Mouse (Mus musculus): Measurements from ENCODE around the gene Rabl6.
A peak's percentile ranks its signal among the peaks of the same experiment; 100 is the strongest.

Gene Rabl6

GRCm38 (mm10) chr2:25582466-25583119, 25.7 kb downstream of the Rabl6 start:
- Histone ChIP-seq H3K27me3 (ENCODE audit: control insufficient read depth, insufficient read depth, low read length, poor library complexity, severe bottlenecking) (no peaks in the 10 kb centered on the region), H3K36me3 (ENCODE audit: control insufficient read depth, insufficient read depth, low read length, poor library complexity, severe bottlenecking) (no peaks in the 10 kb centered on the region; the same call in 1 of the 2 replicates)
- peak; percentile 53 for DNase-seq (ENCODE audit: low read depth, low spot score)

GRCm38 (mm10) chr2:25581901-25582301, 26.4 kb downstream of the Rabl6 start:
- no peaks in the 10 kb centered on the region; the same call in 1 of the 2 replicates for H3K36me3 ChIP-seq (ENCODE audit: control insufficient read depth, insufficient read depth, low read length, poor library complexity, severe bottlenecking)
- H3K27me3 ChIP-seq (ENCODE audit: control insufficient read depth, insufficient read depth, low read length, poor library complexity, severe bottlenecking): no peaks in the 10 kb centered on the region
- DNase-seq (ENCODE audit: low read depth, low spot score): no peak

GRCm38 (mm10) chr2:25581294-25581864, 26.9 kb downstream of the Rabl6 start, which contains the start of gene Ajm1:
Gene Ajm1, minus strand, starts transcription at chr2:25581757.
- peak; percentile 84 for DNase-seq (ENCODE audit: low read depth, low spot score)
- H3K36me3 ChIP-seq (ENCODE audit: control insufficient read depth, insufficient read depth, low read length, poor library complexity, severe bottlenecking): no peaks in the 10 kb centered on the region; the same call in 1 of the 2 replicates
- no peaks in the 10 kb centered on the region for H3K27me3 ChIP-seq (ENCODE audit: control insufficient read depth, insufficient read depth, low read length, poor library complexity, severe bottlenecking)

GRCm38 (mm10) chr2:25580621-25581101, 27.7 kb downstream of the Rabl6 start:
- Histone ChIP-seq H3K36me3 (ENCODE audit: control insufficient read depth, insufficient read depth, low read length, poor library complexity, severe bottlenecking) (no peaks in the 10 kb centered on the region; the same call in 1 of the 2 replicates), H3K27me3 (ENCODE audit: control insufficient read depth, insufficient read depth, low read length, poor library complexity, severe bottlenecking) (no peaks in the 10 kb centered on the region)
- DNase-seq (ENCODE audit: low read depth, low spot score): peak; percentile 22

- no peaks in the 10 kb centered on the region; the same call in 1 of the 2 replicates for H3K36me3 ChIP-seq (ENCODE audit: control insufficient read depth, insufficient read depth, low read length, poor library complexity, severe bottlenecking)
- no peaks in the 10 kb centered on the region for H3K27me3 ChIP-seq (ENCODE audit: control insufficient read depth, insufficient read depth, low read length, poor library complexity, severe bottlenecking)
- peak; percentile 83 for DNase-seq (ENCODE audit: low read depth, low spot score)
These were observed 28.4 kb downstream of the Rabl6 start for GRCm38 (mm10) chr2:25579737-25580460.

GRCm38 (mm10) chr2:25578796-25579736, 29.3 kb downstream of the Rabl6 start:
- no peaks in the 10 kb centered on the region; the same call in 1 of the 2 replicates for H3K36me3 ChIP-seq (ENCODE audit: control insufficient read depth, insufficient read depth, low read length, poor library complexity, severe bottlenecking)
- DNase-seq (ENCODE audit: low read depth, low spot score): peak; percentile 22

GRCm38 (mm10) chr2:25577951-25578795, 30.1 kb downstream of the Rabl6 start:
- Histone ChIP-seq H3K36me3 (ENCODE audit: control insufficient read depth, insufficient read depth, low read length, poor library complexity, severe bottlenecking) (no peaks in the 10 kb centered on the region; the same call in 1 of the 2 replicates), H3K27me3 (ENCODE audit: control insufficient read depth, insufficient read depth, low read length, poor library complexity, severe bottlenecking) (no peaks in the 10 kb centered on the region)
- peak; percentile 35 for DNase-seq (ENCODE audit: low read depth, low spot score)

More at GRCm38 (mm10) chr2:25578796-25579736, 29.3 kb downstream of the Rabl6 start:
- no peaks in the 10 kb centered on the region for H3K27me3 ChIP-seq (ENCODE audit: control insufficient read depth, insufficient read depth, low read length, poor library complexity, severe bottlenecking)

GRCm38 (mm10) chr2:25576965-25577891, 31.1 kb downstream of the Rabl6 start:
- peak; percentile 46 for DNase-seq (ENCODE audit: low read depth, low spot score)

GRCm38 (mm10) chr2:25576028-25576850, 32.1 kb downstream of the Rabl6 start:
- H3K36me3 ChIP-seq (ENCODE audit: control insufficient read depth, insufficient read depth, low read length, poor library complexity, severe bottlenecking): no peaks in the 10 kb centered on the region
- H3K27me3 ChIP-seq (ENCODE audit: control insufficient read depth, insufficient read depth, low read length, poor library complexity, severe bottlenecking): no peaks in the 10 kb centered on the region
- no peak for DNase-seq (ENCODE audit: low read depth, low spot score)

More at GRCm38 (mm10) chr2:25576965-25577891, 31.1 kb downstream of the Rabl6 start:
- no peaks in the 10 kb centered on the region for H3K27me3 ChIP-seq (ENCODE audit: control insufficient read depth, insufficient read depth, low read length, poor library complexity, severe bottlenecking)
- no peaks in the 10 kb centered on the region for H3K36me3 ChIP-seq (ENCODE audit: control insufficient read depth, insufficient read depth, low read length, poor library complexity, severe bottlenecking)

- peak; percentile 46 for DNase-seq (ENCODE audit: low read depth, low spot score)
- Histone ChIP-seq H3K36me3 (ENCODE audit: control insufficient read depth, insufficient read depth, low read length, poor library complexity, severe bottlenecking) (no peaks in the 10 kb centered on the region), H3K27me3 (ENCODE audit: control insufficient read depth, insufficient read depth, low read length, poor library complexity, severe bottlenecking) (no peaks in the 10 kb centered on the region)
These were observed 32.8 kb downstream of the Rabl6 start for GRCm38 (mm10) chr2:25575432-25576027.

- Histone ChIP-seq H3K36me3 (ENCODE audit: control insufficient read depth, insufficient read depth, low read length, poor library complexity, severe bottlenecking) (no peaks in the 10 kb centered on the region), H3K27me3 (ENCODE audit: control insufficient read depth, insufficient read depth, low read length, poor library complexity, severe bottlenecking) (no peaks in the 10 kb centered on the region)
- peak; percentile 96 for DNase-seq (ENCODE audit: low read depth, low spot score)
These were observed 33.5 kb downstream of the Rabl6 start, which contains the start of the genes Mamdc4 and Phpt1 for GRCm38 (mm10) chr2:25574579-25575431. Gene Mamdc4, minus strand, starts transcription at chr2:25574845. Gene Phpt1, minus strand, starts transcription at chr2:25575224.
